Mouse (Mus musculus) limb, embryonic 14.5 days (tissue): Measurements from ENCODE around the gene Trmt5. TPM values are rescaled to one million over a fixed set of nuclear protein-coding genes. Genes with fewer than 3 reads are reported as not detected.

Source experiments
- ATAC-seq: fragments of 200-750 bp; cut with Nextera tagmentation; 2 replicates; pipeline ENCODE4 v1.8.0; 2017; ENCODE audit warnings: low read depth, moderate number of reproducible peaks, moderate TSS enrichment; ENCODE audit not compliant: low FRiP score
- DNase-seq: peaks from one replicate; pipeline ENCODE4 v3.0.0-alpha.2; 2015; ENCODE audit warnings: low spot score
- H3K27ac ChIP-seq: fragments of 300-500 bp; sonication (generic); replicated peaks from 2 replicates; pipeline ENCODE4 v1.5.1; 2014; ENCODE audit warnings: low read depth, mild to moderate bottlenecking, low read length, moderate library complexity, mixed read lengths
- H3K27me3 ChIP-seq: fragments of 300-500 bp; sonication (generic); 2 replicates; pipeline ENCODE4 v1.6.1; 2014; ENCODE audit warnings: low read length, mixed read lengths; ENCODE audit not compliant: control insufficient read depth, insufficient read depth
- H3K36me3 ChIP-seq: fragments of 300-500 bp; sonication (generic); 2 replicates; pipeline ENCODE4 v1.6.1; 2014; ENCODE audit warnings: mild to moderate bottlenecking, low read length, moderate library complexity, mixed read lengths; ENCODE audit not compliant: control insufficient read depth, insufficient read depth
- H3K4me1 ChIP-seq: fragments of 300-500 bp; sonication (generic); 2 replicates; pipeline ENCODE4 v1.6.1; 2014; ENCODE audit warnings: antibody characterized with exemption, low read length, mixed read lengths; ENCODE audit not compliant: control insufficient read depth, insufficient read depth
- H3K4me2 ChIP-seq: fragments of 300-500 bp; sonication (generic); replicated peaks from 2 replicates; pipeline ENCODE4 v1.6.1; 2014; ENCODE audit warnings: low read depth, mild to moderate bottlenecking, low read length, moderate library complexity; ENCODE audit not compliant: severe bottlenecking
- H3K4me3 ChIP-seq: fragments of 300-500 bp; sonication (generic); replicated peaks from 2 replicates; pipeline ENCODE4 v1.5.1; 2014; ENCODE audit warnings: low read length
- H3K9ac ChIP-seq: fragments of 300-500 bp; sonication (generic); 2 replicates; pipeline ENCODE4 v1.6.1; 2014; ENCODE audit warnings: mild to moderate bottlenecking, low read depth, low read length, moderate library complexity; ENCODE audit not compliant: severe bottlenecking
- H3K9me3 ChIP-seq: fragments of 300-500 bp; sonication (generic); 2 replicates; pipeline ENCODE4 v1.6.1; 2016; ENCODE audit warnings: low read length; ENCODE audit not compliant: control insufficient read depth
- POLR2A ChIP-seq: fragments of 200-500 bp; IDR thresholded peaks from 2 replicates; pipeline ENCODE4 v1.8.0; 2012; ENCODE audit warnings: inconsistent platforms, mild to moderate bottlenecking, moderate library complexity, borderline replicate concordance; ENCODE audit not compliant: insufficient read depth, insufficient read length; ENCODE audit errors: extremely low read depth
- WGBS: fragments of 180-500 bp; shearing (Covaris S2); extraction: QIAGEN DNeasy Blood & Tissue Kit; methylation state at CpG from one replicate; pipeline ENCODE4 v1.1.7; 2014; 5-methylcytosine and 5-hydroxymethylcytosine counted together
- polyA plus RNA-seq, 2 experiments: library from polyadenylated mRNA; depleted of rRNA in 1 of 2; stranded (reverse) in 1 of 2; unstranded in 1 of 2; fragments of >200 nt; fragmentation: Nextera tagmentation in 1 of 2; extraction: Ambion mirVana in 1 of 2; gene quantifications; 2 replicates each; pipeline versions ENCODE4 v1.2.1 to v1.2.3; 2012 to 2014

Trmt5 gene
- polyA plus RNA-seq, 2 experiments, result 14.5 to 15.3 TPM

- DNase-seq, result no peak
- TF ChIP-seq POLR2A, result no peak
- peaks cover 9% of the 10 kb centered on the region for H3K4me1 ChIP-seq
- 81% methylated on average over 5 of the region's 5 CpGs for WGBS
- H3K36me3 ChIP-seq, result peaks cover 8% of the 10 kb centered on the region; the same call in 1 of the 2 replicates
- H3K4me3 ChIP-seq, result no peak overlapping the region
- no peak overlapping the region for H3K27ac ChIP-seq
- ATAC-seq, result no peak
- H3K4me2 ChIP-seq, result no peak overlapping the region
- H3K9ac ChIP-seq, result no peak overlapping the region
- no peaks in the 10 kb centered on the region for H3K9me3 ChIP-seq
- H3K27me3 ChIP-seq, result no peaks in the 10 kb centered on the region
Observed at GRCm38 (mm10) chr12:73298621-73299020, 12.1 kb upstream of the Trmt5 start.

- no peak for TF ChIP-seq POLR2A
- no peak overlapping the region for H3K27ac ChIP-seq
Observed at GRCm38 (mm10) chr12:73295505-73296140, 9.1 kb upstream of the Trmt5 start.

GRCm38 (mm10) chr12:73294884-73295283, 8.4 kb upstream of the Trmt5 start:
- H3K36me3 ChIP-seq, result peaks cover 8% of the 10 kb centered on the region; the same call in 1 of the 2 replicates
- H3K27me3 ChIP-seq, result no peaks in the 10 kb centered on the region
- H3K9me3 ChIP-seq, result no peaks in the 10 kb centered on the region
- no peak for TF ChIP-seq POLR2A
- no peak for ATAC-seq
- H3K4me2 ChIP-seq, result no peak overlapping the region
- H3K9ac ChIP-seq, result no peak overlapping the region
- H3K27ac ChIP-seq, result no peak overlapping the region
- no peak overlapping the region for H3K4me3 ChIP-seq
- no peak for DNase-seq
- peaks cover 9% of the 10 kb centered on the region for H3K4me1 ChIP-seq

More at GRCm38 (mm10) chr12:73295505-73296140, 9.1 kb upstream of the Trmt5 start:
- H3K27me3 ChIP-seq, result no peaks in the 10 kb centered on the region
- peaks cover 9% of the 10 kb centered on the region for H3K4me1 ChIP-seq
- no peak overlapping the region for H3K4me3 ChIP-seq
- H3K9me3 ChIP-seq, result no peaks in the 10 kb centered on the region
- H3K4me2 ChIP-seq, result no peak overlapping the region
- 74% methylated on average over 11 of the region's 11 CpGs for WGBS
- DNase-seq (no peak), ATAC-seq (no peak)
- peaks cover 8% of the 10 kb centered on the region; the same call in 1 of the 2 replicates for H3K36me3 ChIP-seq
- no peak overlapping the region for H3K9ac ChIP-seq

GRCm38 (mm10) chr12:73288626-73289025, 2.1 kb upstream of the Trmt5 start:
- Histone ChIP-seq H3K36me3 (0 out of 2 replicates have a peak, but pooled peaks cover 2% of the 10 kb centered on the region), H3K9me3 (no peaks in the 10 kb centered on the region), H3K4me3 (no peak overlapping the region), H3K27me3 (no peaks in the 10 kb centered on the region), H3K4me2 (no peak overlapping the region), H3K4me1 (peaks cover 14% of the 10 kb centered on the region; the same call in 1 of the 2 replicates), H3K27ac (no peak overlapping the region), H3K9ac (no peak overlapping the region)
- no peak for ATAC-seq
- TF ChIP-seq POLR2A, result no peak
- no peak for DNase-seq
- 94% methylated on average over 3 of the region's 3 CpGs for WGBS

GRCm38 (mm10) chr12:73287609-73288008, 1.1 kb upstream of the Trmt5 start:
- H3K4me2 ChIP-seq, result peak overlapping the region; percentile 79
- H3K36me3 ChIP-seq, result 0 out of 2 replicates have a peak, but pooled peaks cover 3% of the 10 kb centered on the region
- DNase-seq (no peak), ATAC-seq (no peak)
- WGBS, result 63% methylated on average over 8 of the region's 8 CpGs
- TF ChIP-seq POLR2A, result no peak
- no peaks in the 10 kb centered on the region for H3K27me3 ChIP-seq
- H3K9ac ChIP-seq, result no peak overlapping the region
- H3K4me1 ChIP-seq, result peaks cover 14% of the 10 kb centered on the region; the same call in 1 of the 2 replicates
- H3K27ac ChIP-seq, result no peak overlapping the region
- no peaks in the 10 kb centered on the region for H3K9me3 ChIP-seq
- H3K4me3 ChIP-seq, result peak overlapping the region; percentile 81
